Mouse (Mus musculus) lung, postnatal 25 days (tissue): ENCODE results near the gene Map6d1.

ENCODE experiments used
- DNase-seq: peaks from one replicate; pipeline ENCODE4 v3.0.0; 2022; ENCODE audit warnings: low spot score

Map6d1 gene

DNA sequence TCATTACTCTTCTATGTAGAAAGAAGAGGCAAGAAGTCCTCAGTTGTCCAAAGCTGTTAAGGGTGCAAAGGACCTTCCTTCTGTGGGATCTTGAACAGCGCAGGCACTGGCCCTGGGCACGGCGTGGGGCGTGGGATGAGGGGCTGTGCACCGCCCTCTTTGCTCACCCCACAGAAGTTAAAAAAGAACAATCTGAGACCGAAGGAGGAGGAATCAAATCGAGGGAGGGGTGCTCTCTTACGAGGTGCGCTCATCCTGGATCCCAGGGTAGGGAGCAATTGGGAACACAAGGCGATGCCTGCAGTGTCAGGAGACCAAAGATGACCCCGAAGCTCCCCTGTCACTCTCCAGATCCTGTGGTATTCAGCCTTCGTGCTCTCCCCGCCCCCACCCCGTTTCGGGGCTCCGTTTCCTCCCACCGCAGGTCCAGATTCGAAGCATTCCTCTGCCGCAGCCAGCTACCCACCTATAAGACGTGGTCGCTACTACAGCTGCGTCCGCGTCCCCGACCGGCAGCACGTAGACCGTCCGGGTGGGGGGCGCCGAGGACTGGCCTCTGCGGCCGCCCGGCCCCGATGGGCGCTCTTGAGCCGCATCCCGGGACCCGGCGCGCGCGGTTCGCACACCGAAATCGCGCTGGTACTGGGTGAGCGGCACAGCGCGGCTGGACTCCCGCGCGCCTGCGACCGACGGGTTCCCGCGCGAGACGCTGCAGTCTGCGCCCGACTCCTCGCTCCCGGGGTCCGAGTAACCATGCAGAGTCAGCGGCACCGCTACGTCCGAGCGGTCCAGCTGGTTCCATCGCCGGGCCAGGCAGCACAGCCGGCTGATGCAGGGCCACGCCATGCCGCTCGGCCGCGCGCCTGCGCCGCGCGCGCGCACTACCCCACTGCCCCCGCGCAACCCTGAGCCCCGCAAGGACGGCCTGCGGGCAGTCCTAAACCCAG is at the start of gene Map6d1:
Map6d1 (minus strand) TSS at position 891 of the 947 bp plus-strand sequence.
- peak; percentile 3 for DNase-seq

DNA sequence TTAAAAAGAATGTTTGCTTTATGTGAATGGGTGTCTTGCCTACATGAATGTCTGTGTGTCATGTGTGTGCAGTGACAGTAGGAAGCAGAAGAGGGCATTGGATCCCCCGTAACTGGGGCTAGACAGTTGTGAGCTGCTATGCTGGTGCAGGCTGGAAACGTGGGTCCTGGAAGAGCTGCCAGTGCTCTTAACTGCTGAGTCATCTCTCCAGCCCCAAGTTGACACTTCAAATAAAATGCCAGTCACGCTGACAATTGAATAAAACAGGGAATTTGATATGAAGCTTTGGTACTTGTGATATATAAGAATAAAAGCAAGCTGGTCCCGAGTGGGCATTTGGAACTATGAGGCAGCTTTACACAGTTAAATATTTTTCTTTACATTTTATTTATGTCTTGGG is 39.1 kb upstream of the Map6d1 start:
- no peak for DNase-seq

DNA sequence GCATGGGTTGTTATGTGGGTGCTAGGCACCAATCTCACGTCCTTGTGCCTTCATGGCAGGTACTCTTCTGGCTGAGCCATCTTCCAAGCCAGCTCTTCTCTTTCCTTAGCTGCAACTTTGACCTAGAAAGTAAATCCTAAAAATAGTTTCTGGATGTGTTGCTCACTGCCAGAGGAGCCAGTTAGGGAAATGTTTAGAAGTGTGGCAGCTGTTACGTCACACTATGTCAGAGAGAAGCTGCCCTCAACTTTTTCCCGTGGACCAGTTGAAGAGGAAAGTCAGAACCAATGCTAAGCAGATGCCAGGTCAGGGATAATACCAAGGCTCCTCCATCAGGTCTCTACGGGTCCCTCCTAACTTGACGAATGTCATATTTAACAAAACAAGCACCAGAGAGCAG is 38.2 kb upstream of the Map6d1 start:
- no peak for DNase-seq

DNA sequence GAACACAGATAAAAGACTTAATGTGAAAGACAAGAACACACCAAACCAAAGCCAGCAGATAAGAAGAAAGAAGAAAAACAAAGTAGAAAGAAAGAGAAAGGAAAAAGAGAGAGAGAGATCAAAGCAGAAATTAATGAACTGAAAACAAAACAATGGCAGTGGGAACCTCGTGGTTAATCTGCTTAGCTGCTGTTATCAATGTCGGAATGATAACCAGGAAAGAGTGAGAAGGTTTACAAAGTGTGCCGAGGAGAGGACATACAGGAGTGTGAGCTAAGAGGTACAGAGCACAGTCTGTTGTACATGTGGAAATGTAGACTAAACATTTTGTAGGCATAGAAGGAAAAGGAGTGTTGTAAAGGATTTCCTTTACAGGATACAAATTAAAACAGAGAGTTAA is 31.8 kb upstream of the Map6d1 start:
- DNase-seq = no peak

DNA sequence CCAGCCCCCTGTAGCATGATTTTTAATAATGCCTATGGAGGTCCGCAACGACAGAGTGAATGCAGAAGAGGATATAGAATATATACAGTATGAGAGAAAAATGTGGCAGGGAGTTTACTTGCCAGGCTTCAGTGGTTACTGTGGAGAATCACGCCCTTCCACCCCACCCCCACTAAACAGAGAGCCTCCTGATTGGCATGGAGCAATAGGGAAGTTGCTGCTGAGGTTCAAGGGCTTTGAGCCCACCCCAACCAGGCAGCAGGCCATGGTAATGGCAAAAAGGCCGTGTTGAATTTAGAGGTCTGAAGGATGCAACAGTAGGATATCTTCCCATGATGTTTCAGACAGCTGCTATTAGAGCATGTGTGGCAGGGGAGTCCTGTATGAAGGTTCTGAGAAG is 30.2 kb upstream of the Map6d1 start:
- DNase-seq = no peak

DNA sequence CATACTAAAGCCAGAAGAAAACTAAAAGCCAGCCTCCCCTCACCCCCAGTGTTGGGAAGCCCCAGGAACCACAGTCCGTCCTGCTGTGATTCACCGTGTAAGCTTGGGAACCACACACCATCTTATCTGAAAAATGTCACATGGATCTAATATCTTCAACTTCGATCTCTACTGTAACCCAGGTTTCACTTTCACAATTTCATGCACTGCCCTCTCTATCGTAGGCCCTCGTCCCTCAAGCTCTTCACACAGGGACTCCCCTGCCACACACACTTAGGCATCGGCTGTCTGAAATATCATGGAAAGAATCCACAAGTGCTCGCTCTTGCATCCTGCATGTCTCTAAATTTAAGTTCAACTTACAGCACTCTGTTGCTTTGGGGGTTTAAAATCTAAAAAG is 23.9 kb upstream of the Map6d1 start:
- no peak for DNase-seq

DNA sequence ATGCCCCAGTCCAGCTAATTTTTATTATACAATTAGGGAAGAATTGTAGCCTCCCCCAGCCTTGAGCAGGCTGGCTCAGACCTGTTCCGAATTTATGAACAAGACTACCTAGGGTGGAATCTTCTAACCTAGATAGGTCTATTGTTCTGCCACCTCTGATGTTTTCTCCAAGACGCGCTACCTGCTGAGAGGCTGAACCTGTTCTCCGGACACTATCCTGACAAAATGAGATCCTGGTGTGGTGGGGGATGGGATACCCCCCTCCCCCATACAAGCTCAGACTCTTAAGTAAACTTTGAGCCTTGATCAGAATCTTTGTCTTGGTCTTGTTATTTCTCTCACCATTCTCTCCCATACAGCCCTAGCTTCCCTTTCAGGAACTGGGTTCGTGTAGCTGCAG is 16.8 kb upstream of the Map6d1 start:
- no peak for DNase-seq

DNA sequence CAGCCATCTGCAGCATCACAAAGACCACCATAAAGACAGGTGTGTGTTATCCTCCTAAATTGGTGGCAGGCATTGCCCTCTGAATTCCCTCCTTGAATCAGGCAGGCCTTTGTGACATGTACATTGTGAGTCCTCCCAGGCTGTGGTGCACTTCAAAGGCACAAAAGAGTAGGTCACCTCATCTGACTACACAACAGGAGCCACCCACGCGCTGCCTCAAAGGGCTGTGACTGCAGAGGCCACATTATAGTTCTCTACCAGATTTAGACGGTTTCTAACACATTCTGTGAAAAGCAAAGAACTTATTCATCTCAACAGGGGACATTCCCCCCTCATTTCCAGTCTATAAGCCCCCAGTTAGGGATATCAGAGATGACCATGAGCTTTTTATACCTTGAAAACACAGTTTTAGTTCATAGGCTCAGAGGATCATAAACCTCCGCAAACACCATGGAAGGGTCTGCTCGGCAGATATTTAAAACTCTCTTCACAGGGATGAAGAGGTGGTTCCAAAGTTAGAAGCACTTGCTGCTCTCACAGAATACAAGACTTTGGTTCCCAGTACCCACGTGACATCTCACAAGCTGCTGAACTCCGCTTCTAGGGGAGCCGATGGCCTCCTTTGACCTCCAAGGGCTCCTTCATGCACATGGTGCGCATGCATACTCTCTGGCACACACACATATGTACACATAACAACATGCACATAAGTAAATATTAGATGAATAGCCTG is 7.5 kb upstream of the Map6d1 start:
- DNase-seq = no peak

DNA sequence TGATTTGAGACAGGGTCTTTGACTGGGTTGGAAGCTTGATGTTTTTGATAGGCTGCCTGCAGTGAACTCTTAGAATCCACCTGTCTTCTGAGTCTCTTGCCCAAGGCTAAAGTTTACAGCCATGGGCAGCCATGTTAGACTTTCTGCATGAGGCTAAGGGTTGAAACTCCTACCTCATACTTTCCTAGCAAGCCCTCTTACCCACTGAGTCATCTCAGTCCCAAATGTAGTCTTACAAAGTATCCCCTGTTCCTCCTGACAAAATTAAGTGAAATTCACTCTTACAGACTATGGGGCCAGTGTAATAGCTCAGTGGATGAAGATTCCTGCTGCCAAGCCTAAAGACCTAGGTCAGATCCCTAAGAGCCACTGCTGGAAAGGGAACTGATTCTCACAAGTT is 5.9 kb upstream of the Map6d1 start:
- DNase-seq = no peak

DNA sequence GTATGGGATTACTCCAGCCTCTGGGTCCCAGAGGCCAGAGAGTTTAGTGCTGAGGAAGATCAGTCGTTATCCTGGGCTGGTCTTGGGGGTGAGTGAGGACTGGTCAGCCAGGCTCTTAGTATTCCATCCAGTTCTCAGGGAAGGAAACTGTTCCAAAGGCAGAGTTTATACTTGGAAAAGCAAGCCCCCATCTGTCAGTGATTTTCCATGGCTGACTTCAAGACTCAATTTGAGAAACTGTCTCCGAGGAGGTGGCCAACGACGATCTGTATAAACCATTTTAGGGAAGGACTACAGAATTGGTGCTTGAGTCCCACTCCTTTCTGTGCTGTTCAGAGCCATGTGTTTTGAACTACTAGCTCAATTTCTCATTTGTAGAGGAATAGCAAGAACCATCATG is 2.5 kb downstream of the Map6d1 start:
- no peak for DNase-seq

DNA sequence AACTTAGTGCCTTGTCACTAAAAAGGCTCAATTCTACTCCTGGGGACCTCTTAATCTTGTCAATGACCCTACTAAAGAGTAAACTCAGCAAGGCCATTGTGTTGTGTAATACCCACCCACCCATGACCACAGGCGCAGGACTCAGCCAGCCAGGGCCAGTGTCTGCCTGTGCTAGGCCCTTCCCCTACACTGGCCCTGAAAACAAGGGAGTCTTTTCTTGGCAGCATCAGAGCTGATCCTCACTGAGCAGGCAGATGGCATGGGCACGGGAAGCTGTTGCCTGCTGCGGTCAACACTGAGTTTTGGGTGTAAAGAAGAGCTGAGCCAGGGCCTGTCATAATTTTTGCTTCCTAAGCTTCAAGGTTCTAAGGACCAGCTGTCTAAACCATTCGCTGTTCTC is 3.7 kb downstream of the Map6d1 start:
- no peak for DNase-seq

DNA sequence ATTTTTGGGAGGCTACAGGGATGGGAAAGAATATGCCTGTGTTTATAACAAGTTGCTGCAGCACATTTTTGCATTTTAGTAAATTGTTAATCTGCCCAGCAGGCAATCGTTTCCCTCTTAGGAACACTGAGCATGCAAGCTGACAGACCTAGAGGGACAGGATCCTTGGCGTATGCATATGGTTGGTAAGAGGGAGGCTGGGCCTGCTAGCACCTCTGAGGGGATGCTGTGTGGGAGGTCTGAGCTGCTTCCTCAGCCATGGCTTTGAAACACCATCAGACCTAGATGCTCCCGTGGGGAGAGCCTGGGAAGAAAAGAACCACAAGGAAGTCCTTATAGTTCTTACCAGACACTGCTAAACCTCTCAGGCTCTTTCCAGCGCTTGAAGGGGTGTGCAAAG is 6.8 kb downstream of the Map6d1 start:
- DNase-seq = no peak

DNA sequence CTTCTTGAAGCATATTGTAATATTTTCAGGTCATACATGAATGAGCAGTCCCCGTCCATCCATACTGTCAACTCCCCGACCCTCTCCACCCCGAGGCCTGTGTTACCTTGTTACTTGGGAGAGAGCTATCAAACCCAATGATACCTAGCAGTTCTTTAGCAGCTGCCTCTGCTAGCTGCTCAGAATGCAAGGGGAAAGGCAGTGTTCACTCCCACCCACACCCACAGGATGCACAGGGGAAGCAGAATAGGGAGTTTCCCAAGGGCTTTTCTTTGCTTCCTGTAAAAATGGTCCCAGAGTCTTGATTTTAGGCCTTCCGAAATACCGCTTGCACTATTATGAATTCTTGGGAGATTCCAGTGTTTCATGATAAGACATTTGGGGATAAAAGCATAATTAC is 13.0 kb downstream of the Map6d1 start:
- no peak for DNase-seq

DNA sequence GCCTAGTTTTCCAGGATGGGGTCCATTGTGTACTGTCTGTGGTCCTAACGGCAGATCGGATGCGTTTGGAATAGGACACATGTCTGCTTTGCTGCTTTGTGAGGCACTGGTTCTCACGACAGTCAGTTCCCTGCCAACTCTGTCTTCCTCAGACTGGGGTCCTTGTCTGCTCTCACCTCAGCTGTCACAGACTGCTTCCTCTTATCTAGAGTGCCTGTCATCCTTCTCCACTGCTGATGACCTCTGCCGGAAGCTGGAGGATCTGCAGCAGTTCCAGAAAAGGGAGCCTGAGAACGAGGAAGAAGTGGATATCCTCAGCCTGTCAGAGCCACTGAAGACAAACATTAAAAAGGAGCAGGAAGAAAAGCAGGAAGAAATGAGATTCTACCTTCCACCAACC is 13.7 kb downstream of the Map6d1 start:
- DNase-seq = no peak

DNA sequence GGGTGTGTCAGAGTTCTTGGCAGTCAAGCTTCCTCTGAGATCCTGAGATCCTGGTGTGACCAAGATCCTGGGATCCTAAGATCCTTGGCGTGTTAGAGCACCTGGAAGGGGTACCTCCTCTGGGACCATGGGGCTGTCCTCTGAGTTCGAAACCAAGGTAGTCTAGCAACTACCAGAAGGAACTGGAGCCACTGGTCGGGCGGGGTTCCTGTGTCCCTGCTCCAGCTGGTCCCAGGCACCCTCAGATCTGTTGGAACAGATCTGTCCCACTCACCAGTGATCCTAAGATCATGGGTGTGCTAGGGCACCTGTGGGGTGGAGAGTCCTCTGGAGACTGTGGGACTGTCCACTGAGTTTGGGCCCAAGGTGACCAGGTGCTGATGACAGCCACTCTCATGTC is 14.5 kb downstream of the Map6d1 start:
- no peak for DNase-seq

DNA sequence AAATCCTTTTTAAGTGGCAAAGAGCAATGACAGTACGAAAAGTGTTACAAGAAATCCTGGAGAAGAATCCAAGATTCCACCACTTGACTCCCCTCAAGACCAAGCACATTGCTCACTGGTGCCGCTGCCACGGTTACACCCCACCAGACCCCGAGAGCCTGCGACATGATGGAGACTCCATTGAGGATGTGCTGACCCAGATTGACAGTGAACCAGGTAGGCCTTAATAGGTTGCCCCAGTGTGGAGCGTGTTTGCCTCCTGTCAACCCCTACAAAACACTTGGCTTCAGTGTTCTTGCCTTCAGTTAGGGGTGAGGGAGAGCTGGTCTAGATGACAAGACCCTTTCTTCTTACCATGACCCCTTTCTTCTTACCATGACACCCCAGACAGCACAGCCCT is 18.4 kb downstream of the Map6d1 start:
- DNase-seq = no peak

DNA sequence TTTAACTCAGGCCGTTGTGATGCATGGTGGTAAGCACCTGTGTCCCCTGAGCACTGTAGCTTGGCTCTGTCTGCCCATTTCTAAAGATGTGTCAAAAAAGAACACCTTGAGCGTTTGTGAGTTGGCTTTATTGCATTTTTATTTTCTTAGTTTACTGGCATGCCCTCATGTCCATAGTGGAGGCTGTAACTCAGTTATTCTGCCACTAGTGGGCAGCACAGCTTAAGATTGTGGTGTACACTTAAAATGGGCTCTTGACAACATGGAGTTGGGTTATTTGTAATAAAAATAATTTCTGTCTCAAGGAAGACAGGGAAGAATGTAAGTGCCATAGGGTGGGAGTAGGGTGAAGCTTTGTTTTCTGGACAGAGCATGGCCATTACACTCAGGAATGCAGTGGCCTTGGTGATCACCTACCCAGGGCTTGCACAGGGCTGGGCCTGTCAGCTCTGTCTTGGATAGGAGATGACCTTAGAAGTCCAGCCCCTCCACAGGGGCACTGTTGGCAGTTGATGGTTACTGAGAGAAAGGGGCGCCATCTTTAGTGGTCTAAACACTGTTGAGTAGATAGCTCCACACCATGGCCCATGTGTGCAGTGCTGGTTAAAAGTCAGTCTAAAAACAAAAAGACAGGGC is 27.4 kb downstream of the Map6d1 start:
- DNase-seq = peak; percentile 34

DNA sequence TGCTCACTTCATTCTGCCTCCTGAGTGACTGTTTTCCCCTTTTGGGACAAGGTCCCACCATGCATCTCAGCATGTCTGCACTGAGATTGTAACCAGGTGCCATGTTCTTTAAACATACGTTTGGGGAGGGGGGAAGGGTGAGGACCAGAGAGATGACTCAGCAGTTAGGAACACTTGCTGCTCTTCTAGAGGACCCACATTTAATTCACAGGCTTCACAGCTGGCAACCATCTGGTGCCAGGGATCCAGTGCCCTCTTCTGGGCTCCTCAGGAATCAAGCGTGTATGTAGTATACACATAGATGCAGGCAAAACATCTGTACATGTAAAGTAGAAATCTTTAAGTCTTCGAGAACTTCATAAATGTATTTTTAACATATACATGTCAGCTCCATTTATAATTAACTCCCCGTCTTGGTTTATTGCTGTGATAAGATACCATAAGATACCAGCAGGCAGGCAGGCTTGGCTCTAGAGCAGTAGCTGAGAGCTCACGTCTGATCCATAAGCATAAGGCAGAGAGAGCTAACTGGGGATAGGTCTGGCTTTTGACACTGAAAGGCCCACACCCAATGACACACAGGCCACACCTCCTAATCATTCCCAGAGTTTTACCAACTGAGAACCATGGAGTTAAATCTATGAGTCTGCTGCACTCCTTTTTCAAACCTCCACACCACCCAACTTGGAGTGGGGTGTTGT is 41.5 kb downstream of the Map6d1 start:
- no peak for DNase-seq

DNA sequence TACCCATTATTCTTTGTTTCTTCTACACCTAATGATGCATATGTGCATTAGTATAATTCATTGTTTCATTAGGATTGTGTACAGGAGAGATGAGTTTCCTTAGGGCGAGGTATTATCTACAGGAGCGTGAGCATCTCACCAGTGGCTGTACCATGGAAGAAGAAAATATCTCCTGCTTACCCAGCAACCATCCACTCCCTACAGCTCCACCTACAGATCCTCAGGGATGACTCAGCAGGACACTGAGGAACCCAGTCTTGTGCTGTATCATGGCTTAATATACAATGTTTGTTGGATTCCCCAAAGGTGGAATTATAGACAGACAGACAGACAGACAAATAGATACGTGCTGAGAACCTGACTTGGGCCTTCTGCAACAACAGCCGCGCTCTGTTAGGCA is 44.2 kb downstream of the Map6d1 start:
- DNase-seq = no peak

DNA sequence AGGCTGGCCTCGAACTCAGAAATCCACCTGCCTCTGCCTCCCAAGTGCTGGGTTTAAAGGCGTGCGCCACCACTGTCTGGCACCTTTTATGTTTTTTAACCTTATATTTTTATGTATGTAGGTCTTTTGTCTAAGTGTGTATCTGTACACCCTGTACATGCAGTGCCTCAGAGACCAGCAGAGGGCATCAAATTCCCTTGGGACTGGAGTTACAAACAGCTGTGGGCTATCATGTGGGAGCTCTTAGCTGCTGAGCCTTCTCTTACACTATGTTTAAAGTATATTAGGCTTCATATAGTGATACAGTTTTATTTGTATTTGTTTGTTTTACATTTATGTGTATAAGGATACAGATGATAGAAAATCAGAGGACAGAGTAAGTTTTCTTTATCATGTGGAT is 45.6 kb downstream of the Map6d1 start:
- peak; percentile 21 for DNase-seq

DNA sequence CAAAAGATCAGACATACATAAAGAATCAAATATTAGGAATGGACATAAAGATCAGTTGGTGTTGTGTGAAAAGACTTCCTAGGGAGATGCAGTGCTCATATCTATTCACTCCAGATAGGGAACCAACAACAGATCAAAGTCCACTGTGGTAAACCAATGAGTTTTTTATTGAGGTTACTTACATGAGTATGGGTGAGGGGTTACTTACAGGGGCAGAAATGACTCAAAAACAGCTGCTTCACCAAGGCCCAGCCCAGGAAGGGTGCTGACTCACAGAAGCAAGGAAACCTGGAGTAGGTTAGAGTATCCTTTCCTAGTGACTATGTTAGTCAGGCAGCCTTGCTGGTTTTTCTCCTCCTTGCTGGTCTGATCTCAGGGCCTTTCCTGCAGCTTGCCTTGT is 49.1 kb downstream of the Map6d1 start:
- DNase-seq = no peak

DNA sequence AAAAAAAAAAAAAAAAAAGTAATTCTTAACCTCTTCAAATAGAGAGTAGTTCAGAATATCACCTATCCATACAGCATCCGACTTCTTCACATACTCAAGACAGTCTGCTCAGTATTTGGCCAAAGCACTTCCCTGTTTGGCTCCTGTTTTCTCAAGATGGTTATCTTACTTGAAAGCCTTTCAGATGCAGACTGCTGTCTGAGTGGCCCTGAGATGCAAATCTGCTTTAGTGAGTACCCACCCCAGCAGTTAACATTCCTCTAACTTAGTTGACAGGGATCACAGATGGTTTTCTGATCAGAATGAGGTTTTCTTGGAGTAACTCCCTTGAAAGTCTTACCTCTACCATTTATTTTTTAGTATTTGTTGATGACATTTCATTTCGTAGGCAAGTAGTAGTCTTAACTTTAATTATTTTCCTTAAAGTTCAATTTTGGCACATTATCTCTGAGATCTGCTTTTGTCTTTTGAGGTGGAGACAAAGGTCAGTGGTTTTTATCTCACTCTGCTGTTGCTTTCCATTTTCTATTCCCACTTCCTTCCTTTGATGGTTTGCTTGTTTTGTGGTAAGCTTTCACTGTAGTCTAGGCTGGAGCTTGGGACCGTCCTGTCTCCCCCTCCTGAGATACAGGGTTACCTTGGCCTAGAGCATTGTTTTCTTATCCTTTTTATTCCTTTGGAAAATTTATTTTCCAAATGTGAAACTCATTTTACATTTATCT is 49.8 kb downstream of the Map6d1 start:
- DNase-seq = no peak
